Mouse (Mus musculus) E14TG2a.4 (cell line): ENCODE measurements at regions not wholly inside any gene's neighbourhood (a gene's known extent, or its start where the extent isn't known, plus 50 kb on each side); places are given as distances from the start of the nearest gene placed in this dataset.

ENCODE experiments used
- CTCF ChIP-seq: conservative IDR thresholded peaks from 2 replicates; pipeline ENCODE4 v1.5.1; 2014; ENCODE audit warnings: low read length
- NANOG ChIP-seq: IDR thresholded peaks from 2 replicates; pipeline ENCODE4 v1.6.1; 2014; ENCODE audit warnings: borderline replicate concordance, low read length, mixed read lengths
- POU5F1 ChIP-seq: IDR thresholded peaks from 2 replicates; pipeline ENCODE4 v1.6.1; 2014; ENCODE audit warnings: low read length, borderline replicate concordance

DNA sequence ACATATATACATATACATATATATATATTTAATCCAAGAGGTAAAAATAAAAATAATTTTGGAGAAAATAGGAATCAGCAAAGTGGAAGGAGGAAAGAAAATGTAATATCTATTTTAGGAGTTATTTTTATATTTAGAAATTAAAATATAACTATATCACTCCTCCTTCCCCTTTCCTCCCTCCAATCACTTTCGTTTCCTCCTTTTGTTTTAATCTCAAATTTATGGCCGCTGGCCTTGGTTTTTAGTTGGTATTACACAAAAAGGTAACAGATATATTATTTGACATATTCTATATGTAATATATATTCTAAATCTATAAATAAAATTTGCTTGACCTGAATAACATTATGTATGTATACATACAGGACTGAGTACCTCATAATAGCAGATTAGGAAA, 93.1 kb upstream of the Vegfc start:
- TF ChIP-seq CTCF (no peak), NANOG (no peak), POU5F1 (no peak)
